Mouse (Mus musculus) MEL (cell line): ENCODE data around the gene C2cd4b.

Experiments
- CTCF ChIP-seq, 3 experiments: IDR thresholded peaks in 2 of 3; conservative IDR thresholded peaks in 1 of 3; 2 replicates each; pipeline ENCODE4 v1.5.1; 2011 to 2012; ENCODE audit warnings: low read length in 3 of 3, low read depth in 2 of 3, mild to moderate bottlenecking in 2 of 3, improper control_type of control experiment in 1 of 3, inconsistent platforms in 1 of 3, mixed read lengths in 1 of 3, moderate library complexity in 1 of 3; ENCODE audit not compliant: control insufficient read depth in 1 of 3, insufficient read depth in 1 of 3, poor library complexity in 1 of 3, severe bottlenecking in 1 of 3
- ELF1 ChIP-seq: IDR thresholded peaks from 2 replicates; pipeline ENCODE4 v1.6.1; 2014; ENCODE audit warnings: low read depth, mild to moderate bottlenecking, inconsistent platforms, low read length, improper control_type of control experiment, moderate library complexity
- HCFC1 ChIP-seq: IDR thresholded peaks from 2 replicates; pipeline ENCODE4 v1.6.1; 2012; ENCODE audit warnings: low read depth, mild to moderate bottlenecking, inconsistent platforms, low read length, improper control_type of control experiment, moderate library complexity
- MYB ChIP-seq: IDR thresholded peaks from 2 replicates; pipeline ENCODE4 v1.6.1; 2011; ENCODE audit warnings: mild to moderate bottlenecking, low read depth, low read length, improper control_type of control experiment
- MYC ChIP-seq: IDR thresholded peaks from 2 replicates; pipeline ENCODE4 v1.6.1; 2011; ENCODE audit warnings: low read depth, mild to moderate bottlenecking, low read length, improper control_type of control experiment, moderate library complexity
- NRF1 ChIP-seq: IDR thresholded peaks from 2 replicates; pipeline ENCODE4 v1.6.1; 2014; ENCODE audit warnings: low read depth, mild to moderate bottlenecking, inconsistent platforms, low read length, improper control_type of control experiment, moderate library complexity; ENCODE audit not compliant: poor library complexity, insufficient read depth, severe bottlenecking
- POLR2A ChIP-seq, 2 experiments: IDR thresholded peaks; 2 replicates each; pipeline ENCODE4 v1.6.1; 2011 to 2012; ENCODE audit warnings: low read length in 2 of 2, mild to moderate bottlenecking in 2 of 2, control low read depth in 1 of 2, improper control_type of control experiment in 1 of 2, low read depth in 1 of 2, moderate library complexity in 1 of 2; ENCODE audit not compliant: control insufficient read depth in 1 of 2, insufficient read depth in 1 of 2, poor library complexity in 1 of 2
- POLR2AphosphoS5 ChIP-seq: IDR thresholded peaks from 2 replicates; pipeline ENCODE4 v1.6.1; 2012; ENCODE audit warnings: low read depth, borderline replicate concordance, mild to moderate bottlenecking, inconsistent platforms, low read length, moderate library complexity, mixed read lengths
- UBTF ChIP-seq: IDR thresholded peaks from 2 replicates; pipeline ENCODE4 v1.6.1; 2012; ENCODE audit warnings: low read depth, mild to moderate bottlenecking, inconsistent platforms, low read length, improper control_type of control experiment, moderate library complexity, borderline replicate concordance; ENCODE audit not compliant: insufficient read depth

- TF ChIP-seq MYB (no peak), POLR2AphosphoS5 (no peak), POLR2A (IDR thresholded peaks at IDR 0.05; ENCODE audit: control insufficient read depth in 1 of 2, insufficient read depth in 1 of 2, low read depth in 1 of 2, low read length in 2 of 2, poor library complexity in 1 of 2) (no peak), NRF1 (no peak), UBTF (no peak), CTCF (IDR thresholded peaks at IDR 0.05 in 2 of 3, conservative IDR thresholded peaks at IDR 0.05 in 1 of 3; ENCODE audit: control insufficient read depth in 1 of 3, insufficient read depth in 1 of 3, low read depth in 2 of 3, low read length in 3 of 3, poor library complexity in 1 of 3, severe bottlenecking in 1 of 3) (no peak), HCFC1 (no peak), ELF1 (no peak), MYC (no peak)
Measured at GRCm38 (mm10) chr9:67795205-67795675, 36.0 kb downstream of the C2cd4b start.
